Mouse (Mus musculus) embryo, embryonic 9.5 days (tissue): ENCODE measurements at regions not wholly inside any gene's neighbourhood (a gene's known extent, or its start where the extent isn't known, plus 50 kb on each side); places are given as distances from the start of the nearest gene placed in this dataset.
"Not testable (repeated sequence)": the region's sequence is repeated elsewhere in the genome, so short reads cannot be mapped to it uniquely, and the experiment has no call there.

ENCODE experiments used
- DNase-seq: peaks from one replicate; pipeline ENCODE4 v3.0.0-alpha.2; 2017; ENCODE audit errors: extremely low spot score

DNA sequence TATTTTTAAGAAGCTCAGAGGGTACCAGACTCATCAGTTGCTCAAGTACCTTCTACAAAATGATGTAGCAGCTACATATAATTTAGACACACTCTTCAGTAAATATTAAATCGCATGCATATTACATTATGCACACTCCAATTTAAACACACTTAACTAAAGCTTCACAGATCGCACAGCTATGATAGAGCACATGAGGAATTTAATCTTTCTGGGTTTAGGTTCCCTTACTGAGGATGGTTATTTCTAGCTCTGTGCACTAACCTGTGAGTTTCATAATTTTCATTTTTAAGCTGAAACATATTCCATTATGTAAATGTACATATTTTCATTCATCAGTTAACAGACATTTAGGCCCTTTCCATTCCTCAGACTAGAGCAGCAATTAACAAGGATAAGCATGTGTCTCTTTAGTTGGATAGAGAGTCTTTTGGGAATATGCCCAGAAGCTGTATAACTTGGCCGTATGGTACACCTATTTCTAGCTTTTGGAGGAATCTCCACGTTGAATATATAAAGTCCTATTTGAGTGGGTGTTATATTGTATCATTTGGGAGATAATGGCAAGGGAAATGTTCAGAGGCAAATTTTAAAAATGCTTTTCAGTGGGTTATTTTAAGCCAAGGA lies 694.0 kb downstream of the Trib2 start:
- no peak for DNase-seq

DNA sequence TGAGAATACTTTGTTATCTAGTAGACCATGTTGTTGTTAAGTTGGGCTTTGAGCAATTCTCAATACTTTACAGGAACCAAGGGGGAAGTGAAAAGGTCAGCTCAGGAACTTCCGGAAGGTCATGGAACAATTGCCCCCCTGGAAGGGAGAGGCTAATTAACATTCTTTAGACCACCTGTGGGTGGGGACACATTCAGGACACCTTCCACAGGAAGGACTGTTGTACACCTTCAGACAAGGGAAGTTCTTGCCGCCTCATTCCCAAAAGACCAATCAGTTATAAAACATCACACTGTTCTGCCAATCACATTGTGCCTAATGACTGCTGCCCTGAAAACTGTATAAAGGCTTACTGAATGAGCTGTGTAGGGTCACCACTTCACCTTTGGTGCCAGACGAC lies 701.2 kb downstream of the Trib2 start:
- DNase-seq = no peak

DNA sequence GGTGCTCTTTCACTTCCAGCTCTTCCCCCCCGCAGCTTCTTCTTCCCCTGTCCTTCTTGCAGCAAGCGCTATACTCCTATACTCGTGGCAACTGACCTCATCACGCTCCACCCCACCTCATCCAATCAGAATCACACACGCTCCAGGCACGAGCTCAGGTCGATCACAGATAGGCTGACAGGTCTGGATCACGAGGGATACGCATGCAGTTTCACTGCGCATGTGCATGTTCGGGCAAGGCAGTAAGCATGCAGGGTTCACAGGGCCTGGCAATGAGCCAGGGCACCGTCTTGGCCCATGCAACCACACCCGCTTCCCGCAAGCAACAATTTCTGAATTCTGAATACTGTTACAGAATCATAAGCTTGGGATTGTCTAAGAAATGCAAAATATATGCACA lies 701.9 kb downstream of the Trib2 start:
- DNase-seq = no peak

DNA sequence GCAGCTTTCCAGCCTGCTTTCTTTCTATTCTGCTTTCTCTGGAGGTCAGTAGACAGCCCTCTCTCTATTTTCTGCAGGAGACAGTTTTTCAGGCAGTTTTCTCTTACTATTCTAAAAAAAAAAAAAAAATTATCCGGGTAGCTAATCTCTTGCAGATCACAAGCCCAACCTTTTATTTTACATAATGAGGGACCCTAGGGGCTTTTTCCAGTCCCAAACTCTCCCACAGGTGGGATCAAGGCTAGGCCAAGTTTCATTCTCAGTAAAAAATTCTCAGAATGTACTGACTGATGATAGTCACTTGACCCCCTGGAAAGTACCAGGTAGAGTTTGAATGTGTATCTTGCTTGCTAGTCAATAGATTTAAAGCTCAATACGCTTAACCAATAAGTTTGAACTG lies 705.7 kb downstream of the Trib2 start:
- no peak for DNase-seq

DNA sequence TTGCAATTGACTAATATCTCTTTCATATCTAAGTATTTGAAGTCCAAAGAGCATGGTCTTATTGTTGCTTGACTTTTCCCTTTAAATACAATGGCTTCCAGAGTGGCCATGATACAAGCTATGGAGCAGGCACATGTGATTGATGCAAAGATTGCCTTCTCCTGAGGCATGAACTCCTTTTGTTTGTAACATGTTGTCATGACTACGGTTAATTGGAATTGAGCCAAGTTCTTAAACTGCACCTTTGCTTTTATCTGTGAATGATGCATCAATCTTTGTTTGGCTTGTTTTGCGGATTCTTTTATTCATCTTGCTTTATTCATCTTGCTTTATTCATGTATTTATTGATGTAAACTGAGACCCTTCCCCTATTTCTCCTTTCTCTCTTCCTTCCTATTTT lies 711.8 kb downstream of the Trib2 start:
- DNase-seq = no peak

DNA sequence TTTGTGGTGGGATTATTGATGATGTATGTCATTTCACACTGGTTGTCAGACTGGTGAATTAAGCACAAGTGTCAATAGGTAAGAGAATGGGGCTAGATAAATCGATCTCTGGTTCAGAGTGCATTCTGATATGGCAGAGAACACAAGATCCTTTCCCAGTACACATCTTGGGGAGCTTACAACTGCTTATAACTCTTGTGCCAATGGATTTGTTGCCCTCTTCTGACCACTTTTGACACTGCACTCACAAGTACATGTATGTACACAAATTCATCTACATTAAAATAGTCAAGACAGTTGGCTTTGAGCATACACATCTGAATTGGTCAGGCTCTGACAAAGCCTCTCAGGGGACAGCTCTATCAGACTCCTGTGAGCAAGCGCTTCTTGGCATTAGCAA lies 738.1 kb downstream of the Trib2 start:
- DNase-seq = peak; percentile 36

DNA sequence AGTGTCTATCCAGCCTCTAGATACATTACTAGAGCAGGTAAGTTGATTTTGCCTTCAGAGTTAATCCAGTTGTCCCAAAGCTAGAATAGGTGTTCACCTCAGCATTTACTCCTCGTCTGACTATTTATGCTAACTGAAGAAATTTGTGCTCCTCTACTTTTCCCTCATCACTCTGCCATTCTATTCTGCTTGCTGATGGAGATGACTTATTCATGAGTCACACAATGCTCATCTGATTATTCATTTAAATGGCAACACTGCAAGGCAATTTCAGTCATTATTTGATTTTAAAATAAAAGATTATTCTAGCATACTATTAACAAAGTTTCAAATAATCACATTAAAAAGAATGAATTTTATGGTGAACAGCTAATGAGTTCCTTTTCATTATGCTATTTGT lies 752.4 kb downstream of the Trib2 start:
- DNase-seq = no peak

DNA sequence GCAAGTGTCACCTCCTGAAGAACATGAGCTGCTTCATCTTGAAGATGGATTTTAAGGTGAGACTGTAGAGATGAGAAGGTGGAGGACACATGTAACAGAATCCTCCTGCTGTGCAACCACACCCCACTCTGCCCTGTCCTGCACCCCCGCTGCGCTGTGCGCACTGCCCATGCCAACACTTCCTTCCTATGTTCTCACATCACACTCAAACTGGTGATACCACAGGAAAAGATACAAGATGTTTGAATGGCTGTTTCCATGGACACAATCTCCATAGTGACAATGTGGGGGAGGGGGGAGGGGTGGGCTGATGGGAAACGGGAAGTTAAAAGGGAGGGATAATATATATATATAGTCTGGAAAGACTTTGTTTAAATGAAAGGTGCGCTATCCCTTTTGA lies 765.3 kb downstream of the Trib2 start:
- DNase-seq = no peak

DNA sequence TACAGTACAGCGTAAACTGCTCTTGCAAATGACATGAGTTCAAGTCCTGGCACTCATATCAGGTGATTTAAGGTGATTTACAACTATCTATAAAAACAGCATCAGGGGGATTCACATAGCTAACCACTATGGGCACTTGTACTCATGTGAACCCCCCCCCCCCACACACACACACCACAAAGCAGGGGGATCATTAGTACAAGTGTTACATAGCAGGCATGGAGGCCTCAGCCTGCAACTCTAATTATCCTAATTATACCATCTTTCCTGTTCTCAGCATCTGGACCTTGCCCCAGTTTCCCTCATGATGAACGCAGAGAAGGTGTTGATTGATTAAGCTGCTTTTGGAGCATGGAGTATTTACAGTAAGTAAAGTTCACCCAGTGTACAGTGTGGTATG lies 773.5 kb downstream of the Trib2 start:
- DNase-seq = no peak

DNA sequence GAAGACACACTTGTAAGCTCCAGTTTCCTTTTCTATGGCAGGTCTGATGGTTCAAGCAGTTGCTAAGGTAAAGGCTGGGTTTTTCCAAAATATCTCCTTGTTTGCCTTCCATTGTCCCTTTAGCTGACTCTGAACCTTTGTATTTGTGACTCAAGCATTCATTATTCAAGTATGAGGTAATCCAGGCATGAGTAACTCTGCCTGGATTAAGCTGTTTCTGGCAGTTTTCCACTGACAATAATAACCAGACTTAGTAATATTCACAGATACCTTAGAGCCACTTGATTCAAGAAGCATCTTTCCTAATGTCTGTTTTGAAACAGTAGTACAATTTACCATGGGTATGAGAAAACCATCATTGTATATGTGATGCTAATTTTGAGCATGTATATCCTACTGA lies 805.6 kb downstream of the Trib2 start:
- DNase-seq = no peak

DNA sequence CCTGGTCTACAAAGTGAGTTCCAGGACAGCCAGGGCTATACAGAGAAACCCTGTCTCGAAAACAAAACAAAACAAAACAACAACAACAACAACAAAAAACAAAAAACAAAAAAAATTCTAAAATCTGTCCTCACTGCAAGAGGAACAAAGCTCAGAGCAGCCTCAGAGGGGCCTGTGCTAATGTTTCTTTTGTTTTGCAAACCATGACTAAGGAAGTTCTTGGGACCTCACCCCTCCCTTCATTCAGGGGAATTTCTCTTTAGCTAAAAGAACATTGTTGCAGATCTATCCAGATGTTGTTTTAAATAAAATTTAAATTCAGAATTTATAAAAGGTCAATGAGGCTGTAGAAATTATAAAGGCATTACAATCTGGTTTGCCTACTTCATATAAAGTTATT lies 814.3 kb downstream of the Trib2 start:
- DNase-seq = not testable (repeated sequence)
